Mouse (Mus musculus): ENCODE results near the gene Gm42742.

GRCm38 (mm10) chr7:127014993-127015392 is 5.9 kb downstream of the Gm42742 start:
- TF ChIP-seq CTCF (IDR thresholded peaks at IDR 0.05; ENCODE audit: low read depth, low read length), result no peak
- no peak for TF ChIP-seq EP300 (IDR thresholded peaks at IDR 0.05; ENCODE audit: insufficient read depth, low read depth, low read length)

Data from ES-Bruce4 (cell line).